Mouse (Mus musculus) myocyte (in vitro differentiated cells): ENCODE data around the gene Ttc21a. TPM values are rescaled to one million over a fixed set of nuclear protein-coding genes. Genes with fewer than 3 reads are reported as not detected.

Experiments
- H3K27me3 ChIP-seq: one replicate; pipeline ENCODE4 v1.6.1; 2011; ENCODE audit not compliant: control insufficient read depth, insufficient read depth, insufficient read length
- H3K36me3 ChIP-seq: one replicate; pipeline ENCODE4 v1.6.1; 2011; ENCODE audit not compliant: control insufficient read depth, insufficient read depth
- H3K4me2 ChIP-seq: one replicate; pipeline ENCODE4 v1.6.1; 2011; ENCODE audit warnings: low read depth, control low read depth
- H3K4me3 ChIP-seq: one replicate; pipeline ENCODE4 v1.5.1; 2011; ENCODE audit warnings: mild to moderate bottlenecking, control low read depth, moderate library complexity
- H3K79me2 ChIP-seq: one replicate; pipeline ENCODE4 v1.6.1; 2011; ENCODE audit not compliant: control insufficient read depth, insufficient read depth
- H3ac ChIP-seq: one replicate; pipeline ENCODE4 v1.6.1; 2011; ENCODE audit not compliant: control insufficient read depth, insufficient read length
- CEBPB ChIP-seq: IDR thresholded peaks from 2 replicates; pipeline ENCODE4 v1.6.1; 2011; ENCODE audit warnings: mild to moderate bottlenecking, moderate library complexity; ENCODE audit not compliant: poor library complexity, insufficient read depth, severe bottlenecking
- E2F4 ChIP-seq: IDR thresholded peaks from one replicate; pipeline ENCODE4 v1.6.1; 2011; ENCODE audit warnings: mild to moderate bottlenecking, control low read depth, moderate library complexity; ENCODE audit not compliant: insufficient read depth
- MAX ChIP-seq: IDR thresholded peaks from one replicate; pipeline ENCODE4 v1.6.1; 2011; ENCODE audit warnings: low read depth, mild to moderate bottlenecking, control low read depth
- MYOD1 ChIP-seq, 3 experiments: IDR thresholded peaks; one replicate each; pipeline ENCODE4 v1.6.1; 2011; ENCODE audit warnings: control low read depth in 2 of 3, low read depth in 2 of 3, mild to moderate bottlenecking in 2 of 3, moderate library complexity in 1 of 3; ENCODE audit not compliant: insufficient read length in 2 of 3, control insufficient read depth in 1 of 3
- MYOG ChIP-seq, 3 experiments: IDR thresholded peaks; one replicate each; pipeline ENCODE4 v1.6.1; 2011; ENCODE audit warnings: control low read depth in 2 of 3, low read depth in 2 of 3, mild to moderate bottlenecking in 2 of 3; ENCODE audit not compliant: insufficient read length in 2 of 3, control insufficient read depth in 1 of 3, insufficient read depth in 1 of 3
- POLR2A ChIP-seq: IDR thresholded peaks from one replicate; pipeline ENCODE4 v1.6.1; 2011; ENCODE audit warnings: low read depth, mild to moderate bottlenecking, control low read depth, moderate library complexity; ENCODE audit not compliant: insufficient read length
- POLR2AphosphoS2 ChIP-seq: IDR thresholded peaks from one replicate; pipeline ENCODE4 v1.6.1; 2011; ENCODE audit warnings: low read depth, control low read depth; ENCODE audit not compliant: insufficient read length
- REST ChIP-seq: IDR thresholded peaks from one replicate; pipeline ENCODE4 v1.6.1; 2011; ENCODE audit warnings: mild to moderate bottlenecking, control low read depth, moderate library complexity; ENCODE audit not compliant: insufficient read depth, insufficient read length
- SRF ChIP-seq: IDR thresholded peaks from one replicate; pipeline ENCODE4 v1.6.1; 2011; ENCODE audit warnings: low read depth; ENCODE audit not compliant: control insufficient read depth, insufficient read length
- TCF12 ChIP-seq: IDR thresholded peaks from one replicate; pipeline ENCODE4 v1.6.1; 2011; ENCODE audit warnings: mild to moderate bottlenecking, control low read depth; ENCODE audit not compliant: poor library complexity, insufficient read depth, severe bottlenecking
- TCF3 ChIP-seq: IDR thresholded peaks from one replicate; pipeline ENCODE4 v1.6.1; 2011; ENCODE audit warnings: low read depth, control low read depth; ENCODE audit not compliant: insufficient read length
- USF1 ChIP-seq: IDR thresholded peaks from one replicate; pipeline ENCODE4 v1.6.1; 2011; ENCODE audit warnings: low read depth, mild to moderate bottlenecking, control low read depth, moderate library complexity
- polyA plus RNA-seq: library from polyadenylated mRNA; unstranded; fragments of >200 nt; fragmentation: generic; extraction: Trizol; gene quantifications from one replicate; pipeline ENCODE4 v1.2.1, GENCODE M21; 2012; ENCODE audit warnings: missing spikeins

The Ttc21a gene
- polyA plus RNA-seq, 1 experiment: 0.05 TPM

DNA sequence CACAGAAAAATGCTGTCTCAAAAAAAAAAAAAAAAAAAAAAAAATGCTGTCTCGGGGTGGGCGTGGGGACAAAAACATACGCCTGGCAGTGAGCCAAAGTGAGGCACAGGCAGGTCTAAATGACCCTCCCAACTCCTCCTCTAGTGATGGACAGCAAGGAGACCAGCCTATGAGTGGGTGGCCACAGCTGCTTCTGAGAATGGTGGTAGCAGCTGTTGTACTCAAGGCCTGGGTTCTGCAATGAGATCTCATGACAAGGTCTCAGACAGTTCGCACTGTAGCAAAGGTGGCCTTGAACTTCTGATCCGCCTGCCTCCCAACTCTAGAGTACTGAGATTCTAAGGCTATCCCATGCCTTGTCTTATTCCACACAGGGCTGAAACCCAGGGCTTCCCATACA, 4.0 kb downstream of the Ttc21a start:
- H3K79me2 ChIP-seq: peaks cover 3% of the 10 kb centered on the region
- peaks cover under 1% of the 10 kb centered on the region for H3K27me3 ChIP-seq
- no peak overlapping the region for H3ac ChIP-seq
- no peak overlapping the region for H3K4me3 ChIP-seq
- no peaks in the 10 kb centered on the region for H3K36me3 ChIP-seq
- no peak for TF ChIP-seq POLR2A
- TF ChIP-seq REST: no peak
- TF ChIP-seq SRF: no peak
- TF ChIP-seq TCF12: peak; percentile 50
- no peak for TF ChIP-seq TCF3
- TF ChIP-seq POLR2AphosphoS2: no peak
- TF ChIP-seq CEBPB: no peak
- TF ChIP-seq USF1: no peak
- no peak for TF ChIP-seq E2F4
- TF ChIP-seq MYOG (IDR thresholded peaks at IDR 0.05; ENCODE audit: control insufficient read depth in 1 of 3, insufficient read depth in 1 of 3, insufficient read length in 2 of 3, low read depth in 2 of 3): peak; percentile 56 to 95 (median 82)
- no peak for TF ChIP-seq MAX
- TF ChIP-seq MYOD1 (IDR thresholded peaks at IDR 0.05; ENCODE audit: control insufficient read depth in 1 of 3, insufficient read length in 2 of 3, low read depth in 2 of 3): peak; percentile 52 to 97 (median 95)
- H3K4me2 ChIP-seq: no peak overlapping the region

DNA sequence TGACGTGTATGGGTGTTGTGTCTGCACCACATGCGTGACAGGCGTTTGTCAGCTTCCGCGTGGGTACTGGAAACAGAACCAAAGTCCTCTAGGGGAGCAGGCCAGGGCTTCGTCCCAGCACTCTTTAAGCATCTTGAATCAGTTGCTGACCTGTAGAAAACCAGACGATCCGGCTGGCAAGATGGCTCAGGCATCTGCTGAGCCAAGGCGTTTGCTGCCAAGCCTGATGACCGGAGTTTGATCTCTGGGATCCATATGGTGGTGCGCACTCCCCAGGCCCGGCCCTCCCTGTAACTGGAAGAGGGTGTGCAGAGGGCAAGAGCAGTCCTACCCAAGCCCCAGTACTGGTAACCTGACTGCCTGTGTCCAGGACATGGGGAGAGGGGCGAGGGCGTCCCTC, 4.5 kb downstream of the Ttc21a start:
- Histone ChIP-seq H3K79me2 (no peaks in the 10 kb centered on the region), H3K4me2 (no peak overlapping the region), H3K4me3 (no peak overlapping the region), H3K27me3 (peaks cover 5% of the 10 kb centered on the region), H3K36me3 (no peaks in the 10 kb centered on the region), H3ac (no peak overlapping the region)
- TF ChIP-seq SRF (no peak), CEBPB (no peak), REST (no peak), MYOD1 (IDR thresholded peaks at IDR 0.05; ENCODE audit: control insufficient read depth in 1 of 3, insufficient read length in 2 of 3, low read depth in 2 of 3) (no peak), TCF12 (no peak), POLR2A (no peak), USF1 (no peak), POLR2AphosphoS2 (no peak), E2F4 (no peak), MYOG (IDR thresholded peaks at IDR 0.05; ENCODE audit: control insufficient read depth in 1 of 3, insufficient read depth in 1 of 3, insufficient read length in 2 of 3, low read depth in 2 of 3) (no peak), MAX (no peak), TCF3 (no peak)

DNA sequence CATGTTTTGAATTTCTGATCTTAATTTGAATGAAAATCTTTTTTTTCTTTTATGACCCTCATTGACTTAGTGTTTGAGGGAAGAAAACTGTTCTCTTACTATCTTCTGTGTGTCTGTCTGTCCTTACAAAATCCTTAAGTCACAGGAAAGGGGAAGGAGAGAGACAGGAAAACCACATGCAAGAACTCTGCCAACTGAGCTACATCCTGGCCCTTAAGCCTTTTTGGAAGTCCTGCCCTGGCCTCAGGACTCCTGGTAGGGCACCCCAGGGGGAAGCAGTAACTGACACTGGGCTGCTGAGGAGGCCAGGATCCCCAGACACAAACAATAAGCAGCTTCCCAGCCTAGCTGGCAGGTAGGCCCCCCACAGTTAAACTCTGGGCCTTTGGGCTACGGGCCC, 5.9 kb downstream of the Ttc21a start:
- Histone ChIP-seq H3K36me3 (no peaks in the 10 kb centered on the region), H3K4me2 (no peak overlapping the region), H3ac (no peak overlapping the region), H3K27me3 (peaks cover 7% of the 10 kb centered on the region), H3K79me2 (no peaks in the 10 kb centered on the region), H3K4me3 (no peak overlapping the region)
- TF ChIP-seq USF1 (no peak), POLR2AphosphoS2 (no peak), TCF3 (no peak), CEBPB (no peak)

DNA sequence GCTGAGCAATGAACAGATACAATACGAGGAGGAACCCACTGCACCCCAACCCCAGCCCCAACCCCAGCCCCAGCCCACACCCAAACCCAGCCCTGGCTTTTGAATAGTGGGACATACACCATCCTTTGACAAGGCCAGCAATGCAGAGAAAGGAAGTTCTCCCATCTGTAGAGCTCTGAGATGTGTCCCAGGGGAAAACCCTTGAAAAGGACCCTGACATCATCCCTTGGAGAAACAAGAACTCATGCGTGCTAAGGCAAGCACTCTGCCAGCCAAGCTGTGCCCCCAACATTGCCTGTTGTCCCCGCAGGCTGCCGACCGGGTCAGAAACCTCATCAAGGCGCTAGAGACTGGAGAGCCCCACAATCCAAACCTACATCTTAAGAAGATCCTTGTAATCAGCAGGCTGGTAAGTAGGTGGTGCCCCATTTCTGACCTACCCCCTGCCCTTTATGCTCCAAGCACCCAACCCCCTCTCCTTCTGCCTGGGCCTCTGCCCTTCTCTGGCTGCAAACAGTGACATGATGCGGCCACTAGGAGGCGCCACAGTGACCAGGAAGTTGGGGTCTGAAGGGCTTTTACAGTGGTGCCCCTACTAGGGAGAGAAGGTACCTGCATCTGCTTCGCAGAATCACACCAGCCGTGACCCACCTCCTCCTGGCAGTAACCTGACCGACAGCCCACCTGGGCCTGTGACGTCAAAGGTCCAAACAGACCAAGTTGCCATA, 7.9 kb downstream of the Ttc21a start:
- no peak overlapping the region for H3ac ChIP-seq
- H3K36me3 ChIP-seq: no peaks in the 10 kb centered on the region
- no peaks in the 10 kb centered on the region for H3K79me2 ChIP-seq
- peaks cover 11% of the 10 kb centered on the region for H3K27me3 ChIP-seq
- no peak overlapping the region for H3K4me3 ChIP-seq
- H3K4me2 ChIP-seq: no peak overlapping the region
- no peak for TF ChIP-seq MYOG (IDR thresholded peaks at IDR 0.05; ENCODE audit: control insufficient read depth in 1 of 3, insufficient read depth in 1 of 3, insufficient read length in 2 of 3, low read depth in 2 of 3)
- no peak for TF ChIP-seq USF1
- no peak for TF ChIP-seq MAX
- no peak for TF ChIP-seq TCF3
- TF ChIP-seq E2F4: no peak
- no peak for TF ChIP-seq POLR2AphosphoS2
- no peak for TF ChIP-seq TCF12
- no peak for TF ChIP-seq REST
- no peak for TF ChIP-seq MYOD1 (IDR thresholded peaks at IDR 0.05; ENCODE audit: control insufficient read depth in 1 of 3, insufficient read length in 2 of 3, low read depth in 2 of 3)
- TF ChIP-seq POLR2A: no peak
- TF ChIP-seq SRF: no peak
- TF ChIP-seq CEBPB: no peak

DNA sequence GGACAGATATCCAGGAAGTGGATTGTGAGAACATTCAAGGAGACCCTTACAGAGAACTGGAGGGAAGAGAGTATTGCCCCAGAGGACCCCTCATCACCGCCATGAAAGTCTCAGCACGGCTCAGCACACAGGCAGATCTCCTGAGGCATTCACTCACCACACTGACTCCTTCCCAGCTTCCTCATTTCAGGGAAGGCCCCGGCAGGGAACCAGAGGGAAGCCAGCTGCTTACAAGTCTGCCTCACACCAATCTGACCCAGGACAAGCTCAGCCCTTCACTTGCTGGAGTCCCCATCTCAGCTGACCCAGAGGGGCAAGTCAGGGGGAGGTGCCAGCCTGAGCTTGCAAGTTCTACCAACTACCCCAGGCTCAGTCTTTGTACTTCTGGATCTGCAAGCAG, 11.4 kb downstream of the Ttc21a start:
- H3ac ChIP-seq: no peak overlapping the region
- TF ChIP-seq POLR2AphosphoS2 (no peak), SRF (no peak), CEBPB (no peak), REST (no peak), POLR2A (no peak), E2F4 (no peak), USF1 (no peak), TCF12 (no peak), MYOD1 (IDR thresholded peaks at IDR 0.05; ENCODE audit: control insufficient read depth in 1 of 3, insufficient read length in 2 of 3, low read depth in 2 of 3) (no peak), TCF3 (no peak), MYOG (IDR thresholded peaks at IDR 0.05; ENCODE audit: control insufficient read depth in 1 of 3, insufficient read depth in 1 of 3, insufficient read length in 2 of 3, low read depth in 2 of 3) (no peak), MAX (no peak)
- no peaks in the 10 kb centered on the region for H3K36me3 ChIP-seq
- peaks cover 11% of the 10 kb centered on the region for H3K27me3 ChIP-seq
- H3K4me3 ChIP-seq: no peak overlapping the region
- H3K79me2 ChIP-seq: no peaks in the 10 kb centered on the region
- no peak overlapping the region for H3K4me2 ChIP-seq
